Mouse (Mus musculus): ENCODE results near the gene Polr3h.
"Not testable (repeated sequence)": the region's sequence is repeated elsewhere in the genome, so short reads cannot be mapped to it uniquely, and the experiment has no call there.

The Polr3h gene

GRCm38 (mm10) chr15:81917621-81918463, 8.2 kb downstream of the Polr3h start:
- peak; percentile 47 for DNase-seq (ENCODE audit: low read depth, low spot score)

DNA sequence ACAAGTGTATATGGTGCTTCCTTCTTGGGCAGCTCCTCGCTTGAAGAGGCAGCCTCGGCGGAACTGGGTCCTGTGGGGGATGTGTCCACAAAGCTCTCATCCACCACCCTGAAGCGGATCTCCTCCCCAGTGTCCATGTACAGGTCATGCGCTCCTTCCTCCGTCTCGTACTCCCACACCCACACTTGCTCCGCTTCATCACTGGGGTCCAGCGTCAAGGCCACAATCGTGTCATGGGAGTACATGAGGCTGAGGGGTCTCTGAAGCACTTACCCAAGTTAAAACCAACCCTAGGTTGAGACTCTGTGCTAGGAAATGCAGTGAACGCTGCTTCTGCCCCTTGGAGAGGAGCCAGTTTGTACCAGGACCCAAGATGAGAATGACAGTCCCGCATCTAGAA, 8.8 kb downstream of the Polr3h start:
- no peak for DNase-seq (ENCODE audit: low read depth, low spot score)

DNA sequence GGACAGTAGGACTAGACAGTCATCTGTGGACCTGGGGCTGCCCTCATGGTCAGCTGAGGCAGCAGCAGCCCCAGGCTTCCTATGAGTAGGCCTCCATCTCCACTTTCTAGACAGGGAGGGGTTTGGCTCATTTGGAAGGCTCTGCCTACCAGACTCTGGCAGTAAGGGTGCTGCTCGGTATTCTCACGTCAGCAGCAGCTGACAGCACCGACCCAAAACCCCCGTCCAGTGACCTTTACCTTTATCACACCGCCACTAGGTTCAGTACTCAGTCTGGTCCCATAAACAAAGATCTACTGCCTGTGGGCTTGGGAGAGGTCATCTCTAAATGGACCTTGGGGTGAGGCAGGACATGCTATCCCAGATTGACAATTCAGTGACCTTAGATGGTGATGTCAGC, 10.4 kb downstream of the Polr3h start:
- no peak for DNase-seq (ENCODE audit: low read depth, low spot score)

- DNase-seq (ENCODE audit: low read depth, low spot score), result no peak
Measured at GRCm38 (mm10) chr15:81914668-81915067, 11.4 kb downstream of the Polr3h start.

GRCm38 (mm10) chr15:81912498-81912897, 13.5 kb downstream of the Polr3h start:
- no peak for DNase-seq (ENCODE audit: low read depth, low spot score)

- not testable (repeated sequence) for DNase-seq (ENCODE audit: low read depth, low spot score)
Measured at GRCm38 (mm10) chr15:81908767-81909166, 17.3 kb downstream of the Polr3h start.

DNA sequence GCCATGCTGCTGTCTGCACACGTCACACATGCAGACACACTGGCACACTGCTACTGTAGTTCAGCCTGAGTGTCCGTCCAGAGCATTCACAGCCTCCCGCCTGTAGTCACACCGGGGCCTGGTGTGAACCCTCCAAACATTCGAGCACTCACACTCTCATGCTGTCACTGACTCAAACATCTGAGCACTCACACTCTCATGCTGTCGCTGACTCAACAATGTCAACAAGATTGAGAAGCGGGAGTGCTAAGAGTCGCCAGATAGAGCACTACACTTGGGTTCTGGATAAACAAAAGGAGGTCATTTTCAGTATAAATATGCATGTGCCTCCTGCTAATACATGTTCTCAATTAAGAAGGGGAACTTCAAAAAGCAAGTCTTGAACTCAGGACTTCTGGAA, 18.1 kb downstream of the Polr3h start:
- DNase-seq (ENCODE audit: low read depth, low spot score), result no peak

- DNase-seq (ENCODE audit: low read depth, low spot score), result peak; percentile 56
Measured at GRCm38 (mm10) chr15:81904939-81905338, 21.1 kb downstream of the Polr3h start.

DNA sequence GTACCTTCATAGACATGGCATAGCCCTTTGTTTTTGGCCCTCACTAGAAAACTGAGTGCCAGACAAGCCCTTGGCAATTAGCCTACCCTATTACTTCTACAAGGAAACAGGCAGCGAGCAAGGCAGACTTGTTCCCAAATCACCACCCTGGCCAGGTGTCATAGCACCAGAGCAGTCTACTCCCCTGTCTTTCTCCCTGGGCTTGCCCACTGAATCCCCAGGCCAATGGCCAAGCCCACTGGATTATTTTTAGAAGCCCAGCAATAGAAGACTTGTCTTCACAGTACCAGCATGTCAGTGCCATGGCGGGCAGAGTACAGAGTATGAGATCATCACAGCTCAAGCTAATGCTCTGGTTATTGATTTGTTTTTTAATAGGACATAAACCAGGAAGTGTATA, 27.3 kb downstream of the Polr3h start:
- DNase-seq (ENCODE audit: low read depth, low spot score), result no peak

DNA sequence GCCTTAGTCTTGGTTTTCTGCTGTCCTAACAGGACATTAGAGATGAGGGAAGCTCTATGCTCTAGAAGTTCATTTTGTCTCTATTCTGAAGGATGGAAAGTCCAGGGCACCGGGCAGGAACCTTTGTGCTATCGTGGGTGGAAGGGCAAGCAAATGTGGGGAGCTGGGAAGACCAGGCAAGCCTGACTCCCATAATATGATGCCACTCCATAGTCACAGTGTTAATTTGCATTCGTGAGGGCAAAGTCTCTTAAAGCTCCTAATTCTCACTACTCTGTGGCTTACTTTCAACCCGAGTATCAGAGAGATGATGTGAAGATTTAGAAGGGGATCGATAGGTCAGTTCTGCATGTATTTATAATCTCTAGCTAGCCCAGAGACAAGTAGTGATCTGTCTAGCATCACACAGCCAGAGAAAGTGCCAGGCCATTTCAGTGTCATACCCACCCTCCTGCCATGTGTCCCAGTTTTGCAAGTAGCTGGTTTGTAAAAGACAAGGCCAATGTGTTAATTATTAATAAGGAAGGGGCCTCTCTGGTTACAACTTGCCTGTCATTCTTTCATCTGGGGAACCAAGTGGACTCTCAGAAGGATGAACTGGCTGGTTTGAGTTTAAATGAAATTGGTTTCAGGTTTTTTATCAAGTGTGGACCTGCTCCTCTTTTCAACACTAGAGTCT, 28.3 kb downstream of the Polr3h start:
- no peak for DNase-seq (ENCODE audit: low read depth, low spot score)

GRCm38 (mm10) chr15:81896407-81896806, 29.6 kb downstream of the Polr3h start:
- no peak for DNase-seq (ENCODE audit: low read depth, low spot score)

GRCm38 (mm10) chr15:81894002-81894401, 32.0 kb downstream of the Polr3h start:
- DNase-seq (ENCODE audit: low read depth, low spot score), result no peak

- DNase-seq (ENCODE audit: low read depth, low spot score), result peak; percentile 86
Measured at GRCm38 (mm10) chr15:81891822-81892580, 34.0 kb downstream of the Polr3h start.

GRCm38 (mm10) chr15:81891140-81891802, 34.8 kb downstream of the Polr3h start:
- DNase-seq (ENCODE audit: low read depth, low spot score), result no peak

GRCm38 (mm10) chr15:81889175-81889574, 36.9 kb downstream of the Polr3h start:
- no peak for DNase-seq (ENCODE audit: low read depth, low spot score)

DNA sequence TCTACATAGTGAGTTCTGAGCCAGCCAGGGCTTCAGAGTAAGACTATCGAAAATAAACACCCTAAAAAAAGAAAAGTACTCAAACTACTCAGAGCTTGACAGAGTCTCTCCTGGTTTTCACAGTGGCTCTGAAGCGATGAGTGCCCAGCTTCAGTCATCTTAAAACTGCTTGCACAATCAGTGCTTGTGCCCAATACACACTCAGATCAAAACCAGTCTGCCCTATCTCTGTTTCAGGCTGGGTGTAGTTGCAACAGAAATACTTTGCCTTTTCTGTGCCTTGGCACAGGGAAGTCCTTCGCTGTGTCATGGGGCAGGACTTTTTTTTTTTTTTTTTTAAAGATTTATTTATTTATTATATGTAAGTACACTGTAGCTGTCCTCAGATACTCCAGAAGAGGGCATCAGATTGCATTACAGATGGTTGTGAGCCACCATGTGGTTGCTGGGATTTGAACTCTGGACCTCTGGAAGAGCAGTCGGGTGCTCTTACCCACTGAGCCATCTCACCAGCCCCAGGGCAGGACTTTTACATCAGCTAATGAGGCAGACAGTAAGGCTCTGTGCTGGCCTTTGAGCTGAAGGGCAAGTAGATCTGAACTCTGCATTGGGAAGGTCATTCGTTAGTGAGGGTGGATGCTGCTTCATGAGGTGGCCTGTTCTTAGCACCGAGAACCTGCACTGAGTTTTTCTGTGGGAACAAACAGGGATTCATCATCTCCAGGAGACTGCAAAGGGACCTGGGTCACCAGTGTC, 39.1 kb downstream of the Polr3h start:
- no peak for DNase-seq (ENCODE audit: low read depth, low spot score)

DNA sequence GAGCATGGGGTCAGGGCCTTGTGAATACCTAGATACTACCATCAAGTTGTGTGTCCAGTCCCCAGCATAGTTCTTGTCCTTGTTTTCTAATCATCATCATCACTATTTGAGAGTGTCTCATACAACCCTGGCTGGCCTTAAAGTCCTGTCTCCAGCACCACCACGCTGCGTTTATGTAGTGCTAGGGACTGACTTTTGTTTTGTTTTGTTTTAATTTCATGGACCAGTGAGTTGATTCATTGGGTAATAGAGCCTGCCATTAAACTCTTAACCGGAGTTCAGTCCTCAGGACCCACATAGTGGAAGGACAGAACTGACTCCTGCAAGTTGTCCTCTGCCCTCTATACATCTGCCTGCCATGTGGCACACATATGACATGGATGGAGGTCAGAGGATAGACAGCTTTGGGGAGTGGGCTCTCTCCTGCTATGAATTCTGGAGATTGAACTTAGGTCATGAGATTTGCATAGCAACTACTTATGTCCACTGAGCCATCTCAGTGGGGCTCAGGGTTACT, 40.6 kb downstream of the Polr3h start:
- DNase-seq (ENCODE audit: low read depth, low spot score), result no peak

DNA sequence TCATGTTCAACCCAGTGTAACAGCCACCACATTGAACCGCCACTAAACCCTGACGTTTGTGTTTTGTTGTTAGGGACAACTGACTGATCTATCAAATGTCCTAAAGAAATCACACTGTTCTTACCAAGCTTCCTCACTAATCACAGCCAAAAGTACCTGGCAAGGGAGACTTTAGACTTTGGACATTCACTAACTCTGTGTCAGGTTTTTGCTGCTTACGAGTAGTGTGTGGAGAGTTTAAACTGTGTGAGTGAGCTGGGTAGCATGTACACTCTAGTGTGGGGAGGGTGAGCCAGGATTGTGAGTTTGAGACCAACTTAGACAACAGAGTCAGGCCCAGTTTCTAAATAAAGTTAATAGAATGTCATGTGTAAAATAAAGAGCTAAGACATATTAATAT, 43.7 kb downstream of the Polr3h start:
- DNase-seq (ENCODE audit: low read depth, low spot score), result no peak

DNA sequence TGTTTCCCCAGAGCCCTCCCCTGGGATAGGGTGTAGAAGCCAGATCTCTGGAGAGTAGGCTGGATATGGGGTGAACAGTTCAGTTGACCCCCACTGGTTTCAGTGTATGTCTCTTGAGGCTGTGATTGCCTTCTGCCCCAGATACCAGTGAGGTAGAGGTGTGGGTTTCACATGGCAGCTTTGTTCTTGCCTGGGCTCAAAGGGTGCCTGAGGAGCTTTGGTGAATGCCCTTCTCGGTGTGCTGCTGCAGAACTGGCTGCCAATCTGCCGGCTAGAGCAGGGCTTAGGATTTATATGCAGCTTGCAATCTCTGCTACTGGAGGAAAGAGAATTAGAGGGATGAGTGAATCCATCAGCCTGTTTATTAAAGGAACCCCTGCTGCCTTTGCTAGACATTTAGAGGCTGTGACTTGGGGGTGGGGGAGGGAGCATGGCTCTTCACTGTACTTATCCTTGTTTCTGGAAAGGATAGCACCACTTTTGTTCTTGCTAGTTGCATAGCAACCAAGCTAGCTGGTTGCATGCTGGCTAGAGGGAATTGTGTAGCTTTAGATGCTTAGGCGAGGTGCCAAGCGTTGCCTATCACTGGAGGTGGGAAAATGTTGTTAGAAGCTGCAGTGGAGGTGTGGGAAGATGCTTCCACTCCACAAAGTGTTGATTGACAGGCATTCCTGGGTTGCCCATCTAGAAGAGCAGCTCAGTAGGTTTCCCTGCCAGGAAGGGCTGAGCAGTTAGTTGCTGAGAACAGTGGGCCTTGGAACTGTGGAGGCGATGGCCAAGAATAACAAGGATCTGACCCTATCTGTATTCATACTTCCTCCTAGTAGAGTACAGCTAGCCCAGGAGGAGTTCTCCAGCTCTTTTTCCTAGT, 46.3 kb downstream of the Polr3h start:
- no peak for DNase-seq (ENCODE audit: low read depth, low spot score)

Data from c-Kit-negative CD71-positive TER-119-positive erythroid progenitor cells, embryonic 14.5 days (primary cell).